Mouse (Mus musculus): ENCODE measurements around the gene Izumo1.

The Izumo1 gene

GRCm38 (mm10) chr7:45621443-45621842, at the start of gene Izumo1:
TSS of gene Izumo1 (plus strand) at chr7:45621811.
- DNase-seq: peak in 1 of 2 experiments; percentile 37

DNA sequence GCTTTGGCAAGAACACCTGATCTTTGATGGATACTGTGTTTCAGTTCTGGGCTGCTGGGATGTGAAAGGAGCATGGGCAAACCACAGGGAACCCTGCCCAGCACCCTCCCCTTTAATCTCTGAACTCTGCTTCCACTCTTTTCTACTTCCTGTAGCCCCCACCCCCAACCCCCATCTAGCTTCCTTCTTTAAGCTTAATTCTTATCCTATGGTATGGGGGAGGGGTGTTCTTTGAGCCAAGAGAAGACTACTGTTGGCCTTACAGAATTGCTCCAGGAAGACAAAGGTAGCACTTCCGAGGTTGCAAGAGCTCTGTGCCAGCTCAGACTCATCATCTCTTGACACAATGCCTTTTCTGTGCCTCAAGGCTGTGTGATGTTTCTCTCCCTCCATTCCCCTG, 49.6 kb upstream of the Izumo1 start:
- DNase-seq: no peak

GRCm38 (mm10) chr7:45573954-45574353, 47.7 kb upstream of the Izumo1 start:
- DNase-seq: no peak

DNA sequence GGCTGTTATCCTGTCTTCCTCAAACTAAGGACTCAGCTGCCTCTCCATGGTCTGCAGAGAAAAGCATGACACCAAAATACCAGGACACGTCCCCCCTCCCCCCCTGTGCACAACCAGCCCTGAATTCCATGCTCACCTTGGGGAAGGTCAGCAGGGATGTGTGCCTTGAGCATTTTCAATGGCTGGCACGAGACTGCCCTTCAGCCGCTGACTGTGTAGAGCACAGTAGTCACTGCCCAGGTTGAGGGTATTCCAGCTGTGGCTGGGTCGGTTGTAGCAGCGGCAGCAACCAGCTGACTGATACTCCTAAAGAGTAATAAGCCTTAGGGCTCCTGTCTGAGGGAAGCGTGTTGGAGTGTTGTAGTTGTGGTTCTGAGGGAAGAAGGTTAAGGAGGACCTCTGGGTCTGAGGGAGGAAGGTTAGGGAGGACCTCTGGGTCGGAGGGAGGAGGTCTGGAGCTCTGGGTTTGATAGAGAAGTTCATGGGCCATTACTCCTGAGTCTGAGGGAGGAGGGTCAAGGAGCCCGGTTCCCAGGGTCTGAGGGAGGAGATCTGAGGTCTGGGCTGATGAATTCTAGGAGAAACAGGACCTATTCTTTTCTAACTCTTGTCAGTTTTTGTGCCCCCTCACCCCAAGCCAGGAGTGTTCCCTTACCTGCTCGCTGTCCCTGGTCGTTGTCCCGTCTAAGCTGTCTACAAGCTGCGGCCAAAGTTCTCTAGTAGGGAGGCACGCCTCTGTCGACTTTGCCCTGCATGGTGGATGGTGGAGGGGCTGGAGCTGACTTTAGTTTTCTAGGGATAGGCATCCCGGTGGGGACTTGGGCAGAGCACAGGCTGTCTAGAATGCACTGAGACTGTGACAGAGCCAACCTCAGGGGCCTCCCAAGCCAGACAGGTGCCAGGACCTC, 46.9 kb upstream of the Izumo1 start:
- no peak for DNase-seq

GRCm38 (mm10) chr7:45585923-45586322, 35.7 kb upstream of the Izumo1 start:
- no peak for DNase-seq

- DNase-seq: peak in 1 of 2 experiments; percentile 26
These were observed 33.7 kb upstream of the Izumo1 start for GRCm38 (mm10) chr7:45587631-45588592.

- peak; percentile 93 to 94 for DNase-seq
These were observed 32.4 kb upstream of the Izumo1 start for GRCm38 (mm10) chr7:45589173-45589572.

DNA sequence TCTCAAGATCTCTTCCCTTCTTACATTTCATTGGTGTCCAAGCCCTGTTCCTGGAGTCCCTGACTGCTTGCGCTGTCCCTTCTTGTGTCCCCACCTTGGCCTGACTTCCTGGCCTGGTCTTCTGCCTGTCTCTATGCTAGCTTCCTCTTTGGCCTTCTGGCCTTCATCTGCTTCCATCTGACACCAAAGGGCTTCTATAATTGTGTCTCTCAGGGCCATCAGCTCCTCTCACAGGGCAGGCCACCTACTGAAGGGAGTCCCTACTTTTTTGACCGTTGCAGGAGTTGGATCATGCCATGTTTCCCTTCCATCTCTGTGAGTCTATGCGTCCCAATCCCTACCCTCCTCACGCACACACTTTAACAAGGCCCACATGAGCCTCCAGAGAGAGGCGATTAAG, 31.7 kb upstream of the Izumo1 start:
- DNase-seq: no peak

DNA sequence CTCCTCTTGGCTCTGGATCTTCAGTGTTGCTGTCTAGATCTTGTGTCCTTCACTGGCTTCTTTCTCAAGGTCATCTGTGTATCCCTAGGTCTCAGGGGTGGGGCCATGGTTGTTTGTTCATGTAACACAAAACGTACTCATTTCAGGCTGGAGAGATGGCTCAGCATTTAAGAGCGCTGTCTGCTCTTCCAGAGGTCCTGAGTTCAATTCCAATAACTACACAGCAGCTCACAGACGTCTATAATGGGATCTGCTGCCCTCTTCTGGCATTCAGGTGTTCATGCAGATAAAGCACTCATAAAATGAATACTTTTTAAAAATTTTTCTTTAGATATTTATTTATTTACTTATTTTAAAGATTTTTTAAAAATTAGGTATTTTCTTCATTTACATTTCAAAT, 30.7 kb upstream of the Izumo1 start:
- DNase-seq: no peak

DNA sequence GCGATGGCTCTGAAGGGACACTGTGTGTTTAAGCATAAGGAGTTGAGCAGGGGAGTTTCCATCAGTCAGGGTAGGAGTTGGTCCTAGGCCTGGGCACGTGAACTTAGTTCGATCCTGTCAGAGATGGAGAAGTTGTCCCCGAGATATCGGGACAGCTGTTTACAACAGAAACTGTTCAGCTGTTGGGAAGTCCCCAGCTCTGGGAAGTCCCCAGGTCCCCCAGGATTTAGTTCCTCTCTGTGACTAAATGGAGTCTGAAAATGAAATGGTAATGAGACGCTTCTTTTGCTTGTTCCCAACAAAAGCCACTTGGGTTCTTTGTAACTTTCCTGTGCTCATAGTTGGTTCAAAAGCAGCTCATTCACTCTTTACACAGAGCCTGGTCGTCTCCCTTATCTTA, 29.7 kb upstream of the Izumo1 start:
- no peak for DNase-seq

GRCm38 (mm10) chr7:45593118-45593815, 28.3 kb upstream of the Izumo1 start:
- DNase-seq: peak; percentile 77 to 85

- DNase-seq: no peak
These were observed 26.4 kb upstream of the Izumo1 start for GRCm38 (mm10) chr7:45595176-45595575.

DNA sequence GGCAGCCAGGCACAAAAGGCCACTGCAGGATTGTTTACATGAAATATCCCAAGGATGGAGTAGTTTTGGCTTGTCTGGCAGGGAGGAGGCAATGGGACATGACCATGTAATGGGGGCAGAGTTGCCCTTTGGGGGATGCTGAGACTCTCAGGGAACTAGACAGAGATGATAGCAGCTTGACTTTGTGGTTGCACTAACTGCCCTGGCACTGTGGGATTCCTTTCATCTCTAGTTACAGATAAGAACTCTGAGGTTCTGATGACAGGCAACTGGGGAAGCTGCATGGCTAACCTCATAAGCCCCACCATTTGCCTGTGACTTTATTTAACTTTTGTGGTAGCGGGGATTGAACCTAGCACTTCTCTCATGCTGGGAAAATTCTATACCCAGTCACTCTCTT, 25.5 kb upstream of the Izumo1 start:
- no peak for DNase-seq

GRCm38 (mm10) chr7:45597013-45597412, 24.6 kb upstream of the Izumo1 start:
- DNase-seq: no peak

GRCm38 (mm10) chr7:45597527-45597926, 24.1 kb upstream of the Izumo1 start:
- no peak for DNase-seq

DNA sequence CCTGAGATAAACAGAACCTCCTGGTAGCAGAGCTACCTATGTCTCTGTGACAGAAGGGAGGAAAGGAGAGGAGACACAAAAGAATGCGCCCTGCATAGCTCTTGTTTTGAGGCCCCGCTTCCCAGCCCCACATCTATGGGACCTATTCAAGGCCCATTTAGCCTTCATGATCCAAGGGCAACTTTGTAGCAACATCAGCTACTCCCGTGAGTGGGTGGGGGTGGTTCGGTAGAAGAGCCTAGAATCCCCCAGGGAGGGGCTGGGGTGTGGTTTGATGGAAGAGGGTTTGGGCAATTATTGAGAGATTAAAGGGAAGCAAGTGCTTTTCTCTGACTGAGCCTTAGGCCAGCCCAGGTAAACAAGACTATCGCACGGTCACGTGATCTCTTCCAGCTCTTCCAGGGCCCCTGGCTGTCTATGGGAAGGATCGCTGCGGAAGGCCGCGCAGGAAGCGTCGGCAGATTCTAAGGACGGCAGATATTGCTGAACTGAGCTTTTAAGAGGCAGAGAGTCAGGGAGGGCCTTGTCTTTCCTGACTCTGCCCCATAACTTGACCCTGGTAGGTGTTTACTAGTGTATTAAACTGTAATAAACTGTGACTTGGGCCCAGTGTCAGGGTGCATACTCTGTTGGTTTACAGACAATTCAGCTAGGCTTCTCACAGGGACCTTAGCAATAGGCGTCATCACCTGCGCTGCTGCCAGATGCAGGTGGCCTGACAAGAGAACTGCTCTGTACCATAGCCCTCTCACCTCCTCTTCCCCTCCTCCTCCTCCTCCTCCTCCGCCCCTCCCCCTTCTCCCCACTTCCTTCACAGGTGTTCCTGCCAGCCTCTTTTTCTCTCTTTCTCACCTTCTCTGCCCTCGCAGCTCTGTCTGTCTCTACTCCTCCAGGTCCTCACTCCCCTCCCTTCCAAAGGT, 22.4 kb upstream of the Izumo1 start:
- DNase-seq: no peak

DNA sequence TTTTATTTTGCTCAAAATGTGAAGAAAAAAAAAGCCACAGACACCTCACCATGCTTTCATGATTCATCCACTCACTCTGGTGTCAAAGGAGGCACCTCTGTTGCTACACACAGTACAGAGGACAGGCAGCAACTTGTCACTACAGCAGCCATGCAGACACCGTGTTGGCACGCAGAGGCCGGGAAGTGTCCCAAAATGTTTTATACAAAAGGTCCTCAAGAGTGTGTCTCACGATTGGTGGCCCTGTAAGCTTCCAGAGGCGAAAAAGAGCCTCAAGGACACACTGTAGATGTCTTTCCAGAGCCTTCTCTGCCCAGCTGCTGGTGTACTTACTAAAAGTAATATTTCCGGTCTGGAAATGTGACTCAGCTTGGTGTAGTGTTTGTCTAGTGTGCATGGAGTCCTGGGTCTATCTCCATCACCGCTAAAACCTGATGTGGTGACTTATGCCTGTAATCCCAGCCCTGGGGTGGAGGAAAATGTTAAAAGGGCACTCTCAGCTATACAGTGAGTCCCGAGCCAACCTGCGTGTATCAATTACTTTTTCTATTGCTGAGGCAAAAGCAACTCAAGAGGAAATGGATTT, 15.8 kb upstream of the Izumo1 start:
- no peak for DNase-seq

- DNase-seq: no peak
These were observed 12.1 kb upstream of the Izumo1 start for GRCm38 (mm10) chr7:45609511-45609910.

- DNase-seq: no peak
These were observed 5.3 kb upstream of the Izumo1 start for GRCm38 (mm10) chr7:45616277-45616676.

GRCm38 (mm10) chr7:45617042-45617695, 4.4 kb upstream of the Izumo1 start, which contains the start of gene Fut1:
TSS of gene Fut1 (plus strand) at chr7:45617289.
- peak; percentile 46 to 61 for DNase-seq

DNA sequence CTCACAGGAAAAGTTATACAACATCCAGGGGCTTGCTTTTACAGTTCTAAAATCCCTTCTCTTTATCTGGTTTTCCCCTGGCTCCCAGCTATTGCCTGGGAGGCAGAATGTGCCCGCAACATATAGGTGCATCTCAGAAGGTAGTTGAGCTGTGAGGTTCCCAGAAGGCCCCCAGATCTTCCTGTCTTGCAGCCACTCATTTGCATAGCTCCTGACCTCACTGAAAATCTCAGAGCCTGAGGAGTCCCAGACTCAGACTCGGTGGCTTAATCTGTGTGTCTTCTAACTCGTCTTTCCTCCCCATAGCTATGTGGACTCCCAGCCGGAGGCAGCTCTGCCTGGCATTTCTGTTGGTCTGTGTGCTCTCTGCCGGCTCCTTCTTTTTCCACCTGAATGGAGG, 3.3 kb upstream of the Izumo1 start:
- no peak for DNase-seq
